Mouse (Mus musculus): ENCODE data around the gene Larp7.

Gene Larp7

GRCm38 (mm10) chr3:127552973-127553719 lies at the start of gene Larp7, which contains the start of gene Zgrf1:
Larp7 (minus strand) TSS chr3:127553349.
Zgrf1 (plus strand) TSS chr3:127553489.
- peak; percentile 99 for DNase-seq (ENCODE audit: low spot score)

GRCm38 (mm10) chr3:127597136-127597535 lies 44.0 kb upstream of the Larp7 start:
- DNase-seq (ENCODE audit: low spot score), result no peak

- DNase-seq (ENCODE audit: low spot score), result no peak
Observed at GRCm38 (mm10) chr3:127572557-127572956, 19.4 kb upstream of the Larp7 start.

DNA sequence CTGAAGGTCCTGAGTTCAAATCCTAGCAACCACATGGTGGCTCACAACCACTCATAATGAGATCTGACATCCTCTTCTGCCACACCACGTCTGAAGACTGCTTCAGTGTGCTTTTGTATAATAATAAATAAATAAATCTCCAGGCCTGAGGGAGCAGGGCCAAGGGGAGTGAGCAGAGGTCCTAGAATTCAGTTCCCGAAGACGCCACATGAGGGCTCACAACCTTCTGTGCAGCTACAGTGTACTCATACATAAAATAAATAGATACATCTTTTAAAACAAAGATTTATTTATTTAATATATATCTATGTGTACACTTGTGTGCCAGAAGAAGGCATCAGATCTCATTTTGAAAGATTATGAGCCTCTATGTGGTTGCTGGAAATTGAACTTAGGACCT lies 12.0 kb upstream of the Larp7 start:
- DNase-seq (ENCODE audit: low spot score), result no peak

DNA sequence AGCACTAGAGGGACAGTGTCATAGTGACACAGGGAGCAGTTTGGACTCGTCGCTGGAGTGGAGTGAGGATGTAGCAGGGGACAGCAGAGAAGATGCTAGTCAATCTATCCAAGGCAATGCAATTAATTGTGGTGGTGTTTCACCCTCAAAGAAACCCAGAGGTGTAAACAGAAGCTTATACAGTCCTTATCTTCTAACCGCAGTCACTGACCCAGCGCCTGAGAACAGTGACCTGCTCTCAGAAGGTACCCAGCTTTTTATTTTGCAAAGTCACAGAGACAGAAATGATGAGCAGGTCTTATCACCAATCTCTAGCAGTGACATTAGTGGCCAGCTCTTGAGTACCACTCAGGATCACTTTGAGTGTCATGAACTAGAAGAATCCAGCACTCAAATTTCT lies 9.8 kb upstream of the Larp7 start:
- DNase-seq (ENCODE audit: low spot score), result no peak

GRCm38 (mm10) chr3:127558201-127558600 lies 5.1 kb upstream of the Larp7 start:
- no peak for DNase-seq (ENCODE audit: low spot score)

- DNase-seq (ENCODE audit: low spot score), result no peak
Observed at GRCm38 (mm10) chr3:127554723-127555122, 1.6 kb upstream of the Larp7 start.

- no peak for DNase-seq (ENCODE audit: low spot score)
Observed at GRCm38 (mm10) chr3:127553720-127554043, 533 bp upstream of the Larp7 start.

GRCm38 (mm10) chr3:127552434-127552972 lies 646 bp downstream of the Larp7 start:
- no peak for DNase-seq (ENCODE audit: low spot score)

- DNase-seq (ENCODE audit: low spot score), result no peak
Observed at GRCm38 (mm10) chr3:127547882-127548281, 5.3 kb downstream of the Larp7 start.

- no peak for DNase-seq (ENCODE audit: low spot score)
Observed at GRCm38 (mm10) chr3:127544610-127545121, 8.5 kb downstream of the Larp7 start.

DNA sequence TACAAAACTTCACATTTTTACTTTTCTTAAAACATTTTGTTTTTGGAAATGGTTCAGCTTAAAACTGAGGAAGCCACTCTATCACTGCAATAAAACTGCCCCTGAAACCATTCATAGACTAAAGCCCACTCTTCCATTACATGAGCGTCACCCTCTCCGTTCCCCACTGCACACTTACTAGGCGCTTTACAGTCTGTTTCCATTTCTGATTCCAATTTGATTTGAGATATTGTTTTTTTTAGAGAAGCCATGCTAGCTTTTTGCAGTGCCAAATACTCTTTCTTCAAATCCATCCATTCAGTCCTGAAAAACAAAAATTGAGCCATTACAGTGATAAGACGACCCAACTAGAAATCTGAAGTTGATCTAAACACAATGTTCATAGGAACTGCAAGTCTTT lies 9.2 kb downstream of the Larp7 start:
- DNase-seq (ENCODE audit: low spot score), result no peak

- no peak for DNase-seq (ENCODE audit: low spot score)
Observed at GRCm38 (mm10) chr3:127539193-127539592, 14.0 kb downstream of the Larp7 start.

DNA sequence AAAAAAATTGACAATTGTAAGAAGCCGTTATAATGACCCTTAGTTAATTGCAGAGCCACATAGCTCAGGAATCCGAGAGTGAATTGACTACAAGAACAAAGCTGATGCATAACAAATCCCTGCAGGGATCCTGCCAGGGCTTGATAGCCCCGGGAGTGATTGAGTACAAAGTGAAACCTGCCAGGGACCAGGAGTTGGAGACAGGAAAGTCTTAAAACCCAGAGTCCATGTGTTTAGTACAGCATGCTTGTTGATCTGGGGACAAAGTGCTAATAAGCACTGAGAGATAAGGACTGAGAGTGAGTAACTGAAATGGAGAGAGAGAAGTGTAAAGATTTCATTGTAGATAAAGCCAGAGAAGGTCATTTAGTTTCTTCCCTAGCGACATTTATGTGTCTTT lies 22.9 kb downstream of the Larp7 start:
- no peak for DNase-seq (ENCODE audit: low spot score)

DNA sequence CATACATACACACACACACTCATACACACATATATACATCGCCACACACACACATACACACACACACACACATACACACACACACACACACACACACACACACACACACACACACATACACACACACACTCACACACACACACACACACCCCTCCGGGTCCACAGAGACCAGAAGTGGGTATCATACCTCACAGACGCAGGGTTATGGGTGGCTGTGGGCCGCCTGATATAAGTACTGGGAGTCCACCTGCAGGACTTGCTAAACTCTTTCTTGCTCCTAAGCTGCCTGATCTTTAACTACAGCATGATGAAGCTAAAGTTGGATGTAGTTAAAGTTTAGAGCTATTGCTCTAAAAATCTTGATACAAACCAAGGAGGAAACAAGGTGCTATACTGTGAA lies 23.3 kb downstream of the Larp7 start:
- no peak for DNase-seq (ENCODE audit: low spot score)

DNA sequence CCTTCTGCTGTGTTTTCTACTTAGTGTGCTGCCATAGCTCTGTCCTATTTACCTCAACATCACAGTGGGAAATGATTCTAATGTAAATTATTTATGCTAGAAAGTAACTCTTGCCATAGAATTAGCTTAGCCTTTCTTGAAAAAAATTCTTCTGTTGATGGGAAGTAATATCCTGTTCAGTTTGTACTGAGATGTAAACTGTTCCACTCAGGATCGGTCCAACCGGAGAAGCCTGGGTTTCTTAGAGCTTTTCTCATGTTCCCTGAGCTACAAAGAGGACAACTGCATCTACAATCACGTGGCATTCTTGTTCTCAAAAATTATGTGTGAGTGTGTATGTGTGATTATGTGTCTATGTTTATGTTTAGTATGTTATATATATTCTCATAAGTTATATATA lies 23.9 kb downstream of the Larp7 start:
- no peak for DNase-seq (ENCODE audit: low spot score)

DNA sequence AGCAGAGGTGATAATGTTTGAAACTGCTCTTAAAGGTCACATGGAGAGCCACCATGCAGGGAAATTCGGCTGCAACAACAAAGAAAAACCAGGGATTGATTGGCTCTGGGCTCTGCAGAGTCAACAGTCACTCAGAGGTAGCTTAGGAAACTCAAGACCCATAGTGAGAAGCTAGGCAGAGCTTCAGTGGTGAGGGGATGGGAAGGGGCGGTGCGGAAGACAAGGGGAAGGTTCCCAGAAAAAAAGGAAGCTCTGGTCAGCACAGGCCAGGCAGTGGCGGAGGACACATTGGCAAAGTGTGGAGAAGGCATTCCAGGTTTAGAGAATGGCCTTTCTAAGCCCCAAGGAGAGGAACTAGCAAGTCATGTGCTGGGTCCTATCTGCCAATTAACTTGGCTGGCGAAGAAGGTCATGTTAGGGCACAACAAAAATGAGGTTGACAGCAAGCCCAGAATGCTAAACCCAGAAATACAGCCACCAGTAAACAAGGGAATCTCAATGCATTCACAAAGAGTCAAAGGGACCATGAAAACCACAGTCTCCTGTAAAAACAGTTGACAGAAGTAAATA lies 25.6 kb downstream of the Larp7 start:
- no peak for DNase-seq (ENCODE audit: low spot score)

- no peak for DNase-seq (ENCODE audit: low spot score)
Observed at GRCm38 (mm10) chr3:127525188-127525819, 27.8 kb downstream of the Larp7 start.

GRCm38 (mm10) chr3:127521156-127521555 lies 32.0 kb downstream of the Larp7 start:
- DNase-seq (ENCODE audit: low spot score), result no peak

DNA sequence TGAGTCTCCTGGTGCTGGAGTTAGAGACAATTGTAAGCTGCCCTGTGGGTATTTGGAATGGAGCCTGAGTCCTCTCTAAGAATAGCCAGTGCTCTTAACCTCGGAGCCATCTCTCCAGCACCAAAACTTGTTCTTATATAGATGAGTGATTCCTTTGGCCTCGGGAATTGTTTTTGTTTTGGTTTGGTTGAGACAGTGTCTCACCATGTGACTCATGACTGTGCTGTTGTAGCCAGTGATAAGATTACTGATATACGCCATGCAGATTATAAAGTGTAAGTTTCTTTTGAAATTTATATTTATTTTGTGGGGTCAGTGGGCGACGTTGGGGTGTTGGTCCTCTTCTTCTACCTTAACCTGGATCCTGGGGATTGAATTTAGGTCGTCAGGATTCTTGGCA lies 32.8 kb downstream of the Larp7 start:
- DNase-seq (ENCODE audit: low spot score), result no peak

DNA sequence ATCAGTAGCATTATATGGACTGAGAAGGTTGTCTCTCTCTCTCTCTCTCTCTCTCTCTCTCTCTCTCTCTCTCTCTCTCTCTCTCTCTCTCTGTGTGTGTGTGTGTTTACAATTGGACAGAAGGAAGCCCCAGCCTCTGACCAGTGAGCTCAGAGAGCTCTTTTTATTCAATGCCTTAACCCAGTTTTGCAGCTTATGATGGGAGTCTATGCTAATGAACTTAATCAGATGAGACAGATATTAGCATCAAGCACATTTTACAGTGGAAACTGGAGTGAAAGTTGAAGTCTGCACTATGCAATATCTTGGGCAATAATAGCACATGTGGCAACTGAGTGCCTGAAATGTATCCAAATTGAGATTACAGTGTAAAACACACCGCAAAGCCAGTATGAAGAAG lies 37.9 kb downstream of the Larp7 start:
- no peak for DNase-seq (ENCODE audit: low spot score)

GRCm38 (mm10) chr3:127513699-127514098 lies 39.5 kb downstream of the Larp7 start:
- DNase-seq (ENCODE audit: low spot score), result no peak

GRCm38 (mm10) chr3:127512794-127513335 lies 40.3 kb downstream of the Larp7 start:
- DNase-seq (ENCODE audit: low spot score), result peak; percentile 47

Data from testis, postnatal 14 days (tissue).